Mouse (Mus musculus): ENCODE measurements around the gene Efs.

The Efs gene

GRCm38 (mm10) chr14:54874165-54874564 lies 51.8 kb downstream of the Efs start:
- DNase-seq (ENCODE audit: low read depth, low spot score): no peak

GRCm38 (mm10) chr14:54870861-54871260 lies 55.1 kb downstream of the Efs start, which contains the start of gene Homez:
TSS of gene Homez (minus strand) at chr14:54870961.
- DNase-seq (ENCODE audit: low read depth, low spot score): no peak

- DNase-seq (ENCODE audit: low read depth, low spot score): no peak
These were observed 57.9 kb downstream of the Efs start for GRCm38 (mm10) chr14:54868026-54868425.

- DNase-seq (ENCODE audit: low read depth, low spot score): no peak
These were observed 59.0 kb downstream of the Efs start for GRCm38 (mm10) chr14:54866936-54867335.

Measured in telencephalon, adult 2 months (tissue).